Mouse (Mus musculus) brain, embryonic 14.5 days (tissue): Measurements from ENCODE around the gene Tfr2.

Experiments used
- CTCF ChIP-seq: fragments of 200-500 bp; IDR thresholded peaks from 2 replicates; pipeline ENCODE4 v1.5.1; 2012; ENCODE audit warnings: inconsistent platforms, mild to moderate bottlenecking, moderate library complexity, borderline replicate concordance; ENCODE audit not compliant: insufficient read depth, insufficient read length; ENCODE audit errors: extremely low read depth
- POLR2A ChIP-seq: fragments of 200-500 bp; IDR thresholded peaks from 2 replicates; pipeline ENCODE4 v1.6.1; 2012; ENCODE audit warnings: mild to moderate bottlenecking, inconsistent platforms, borderline replicate concordance; ENCODE audit not compliant: poor library complexity, insufficient read depth, insufficient read length, severe bottlenecking; ENCODE audit errors: extremely low read depth

DNA sequence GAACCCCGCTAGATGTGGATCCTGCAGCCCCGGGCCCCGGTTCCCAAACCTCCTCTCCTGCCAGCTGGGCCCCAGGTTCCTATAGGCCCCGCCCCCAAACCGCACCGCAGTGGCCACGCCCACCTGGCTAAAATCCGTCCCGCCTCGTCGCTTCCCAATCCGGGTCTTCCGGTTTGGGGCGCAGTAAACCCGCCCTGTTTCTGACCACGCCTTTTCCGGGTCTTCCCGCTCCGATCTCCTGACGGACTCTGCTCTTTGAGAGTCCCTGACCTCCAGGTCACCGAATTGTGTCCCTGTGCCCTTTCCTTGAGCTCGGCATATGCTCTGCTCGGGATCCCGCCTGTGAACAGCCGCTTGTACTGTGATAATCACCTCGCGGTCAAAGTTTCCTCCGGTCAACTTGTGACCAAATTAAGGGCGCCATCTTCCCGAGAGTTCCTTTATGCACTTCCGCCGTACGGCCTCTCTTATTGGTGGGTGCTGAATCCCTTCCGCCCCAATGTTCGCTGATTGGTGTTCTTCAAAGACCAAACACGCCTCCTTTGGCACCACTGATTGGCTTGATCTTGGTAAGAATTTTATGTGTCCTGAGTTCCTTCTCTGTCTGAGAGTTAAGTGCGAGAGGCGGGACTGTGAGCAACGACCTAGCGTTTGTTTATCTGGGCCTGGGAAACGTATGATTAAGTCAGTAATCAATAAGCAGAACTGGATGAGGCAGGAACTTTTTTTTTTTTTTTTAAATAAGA is 31.2 kb downstream of the Tfr2 start, which contains the start of gene Mospd3:
- peak; percentile 14; the same call in 1 of the 2 replicates for TF ChIP-seq POLR2A
- TF ChIP-seq CTCF, result no peak
